Comparison of ENCODE assay signal across 9 mouse cellular contexts in genomic region chr2:75469958-75470687, GRCm38 (mm10).
DNase-seq lines count a peak whose midpoint lies in the region; ATAC-seq and TF ChIP-seq lines count a peak whose summit lies in the region.
"Had no signal": no experiment of that assay in that cellular context is flagged by ENCODE, and none has a peak within 500 bp of the region (broad histone marks: within the 10 kb centered on the region; RNA-seq: fewer than 3 reads in every experiment).

No protein-coding gene starts in this region.

- H3K9me3 ChIP-seq in stomach, embryonic 16.5 days (replicated peaks; ENCODE audit: control insufficient read depth, low read length): no peaks in the 10 kb centered on the region
- H3K9me3 ChIP-seq in stomach, postnatal 0 days (ENCODE audit: control insufficient read depth, low read length): no peaks in the 10 kb centered on the region
- no peaks in the 10 kb centered on the region for H3K9me3 ChIP-seq in hindbrain, embryonic 13.5 days
- no peaks in the 10 kb centered on the region for H3K9me3 ChIP-seq in megakaryocyte, embryonic 14.5 days
- H3K9me3 ChIP-seq: limb, embryonic 15.5 days had no signal

- no peak overlapping the region; the same call in 1 of the 2 replicates for H3K27ac ChIP-seq in stomach, embryonic 16.5 days (ENCODE audit: low read length)
- no peak overlapping the region for H3K27ac ChIP-seq in stomach, postnatal 0 days (replicated peaks)
- H3K27ac ChIP-seq in hindbrain, embryonic 13.5 days: peak overlapping the region; percentile 88
- H3K27ac ChIP-seq: limb, embryonic 15.5 days had no signal

- 43% methylated on average over 15 of the region's 15 CpGs for WGBS in stomach, embryonic 16.5 days
- 49% methylated on average over 15 of the region's 15 CpGs for WGBS in stomach, postnatal 0 days
- WGBS in hindbrain, embryonic 13.5 days: 17% methylated on average over 15 of the region's 15 CpGs

- no peak for DNase-seq in stomach, postnatal 0 days (ENCODE audit: low spot score)
- DNase-seq in frontal cortex, postnatal 14 days (ENCODE audit: low spot score in 2 of 2): peak; percentile 8 to 9
- peak; percentile 24 to 40 for DNase-seq in layer of hippocampus, postnatal 36 days
- peak; percentile 30 for DNase-seq in skeletal muscle tissue, adult 2 months (ENCODE audit: low read depth, low spot score)
- no peak for DNase-seq in ovary, postnatal 10 days (ENCODE audit: low spot score)

- H3K4me2 ChIP-seq in stomach, embryonic 16.5 days (ENCODE audit: low read depth, low read length): peak overlapping the region; percentile 29; the same call in 1 of the 2 replicates
- no peak overlapping the region for H3K4me2 ChIP-seq in stomach, postnatal 0 days (replicated peaks; ENCODE audit: low read depth)
- H3K4me2 ChIP-seq in hindbrain, embryonic 13.5 days: peak overlapping the region; percentile 26
- H3K4me2 ChIP-seq: limb, embryonic 15.5 days had no signal

- H3K4me1 ChIP-seq in stomach, embryonic 16.5 days (ENCODE audit: control insufficient read depth, insufficient read depth, low read length): 0 out of 2 replicates have a peak, but pooled peaks cover 5% of the 10 kb centered on the region
- H3K4me1 ChIP-seq in stomach, postnatal 0 days (replicated peaks; ENCODE audit: control insufficient read depth, insufficient read depth): no peaks in the 10 kb centered on the region
- H3K4me1 ChIP-seq in hindbrain, embryonic 13.5 days (replicated peaks): peaks cover 10% of the 10 kb centered on the region
- peaks cover 7% of the 10 kb centered on the region for H3K4me1 ChIP-seq in megakaryocyte, embryonic 14.5 days

- H3K4me3 ChIP-seq in stomach, embryonic 16.5 days (replicated peaks; ENCODE audit: low read length): no peak overlapping the region
- H3K4me3 ChIP-seq in stomach, postnatal 0 days (ENCODE audit: low read depth, low read length): no peak overlapping the region
- no peak overlapping the region for H3K4me3 ChIP-seq in hindbrain, embryonic 13.5 days
- peak overlapping the region; percentile 62 for H3K4me3 ChIP-seq in megakaryocyte, embryonic 14.5 days (replicated peaks)
- H3K4me3 ChIP-seq: limb, embryonic 15.5 days had no signal

- H3K9ac ChIP-seq in stomach, embryonic 16.5 days (ENCODE audit: low read length): 0 out of 2 replicates have a peak overlapping the region, but pooled peaks have one; percentile 31
- no peak overlapping the region for H3K9ac ChIP-seq in stomach, postnatal 0 days (ENCODE audit: low read length)
- H3K9ac ChIP-seq in hindbrain, embryonic 13.5 days: peak overlapping the region; percentile 26
- H3K9ac ChIP-seq: limb, embryonic 15.5 days had no signal

- peak; percentile 50; the same call in 1 of the 2 replicates for ATAC-seq in stomach, embryonic 16.5 days (ENCODE audit: insufficient read depth, low FRiP score)
- no peak for ATAC-seq in stomach, postnatal 0 days (ENCODE audit: low FRiP score, low TSS enrichment)
- ATAC-seq in hindbrain, embryonic 13.5 days (ENCODE audit: low FRiP score): peak; percentile 93

- H3K36me3 ChIP-seq in stomach, embryonic 16.5 days (ENCODE audit: control insufficient read depth, insufficient read depth, low read length): no peaks in the 10 kb centered on the region
- H3K36me3 ChIP-seq in stomach, postnatal 0 days (ENCODE audit: control insufficient read depth, insufficient read depth, low read length): no peaks in the 10 kb centered on the region
- H3K36me3 ChIP-seq in hindbrain, embryonic 13.5 days: no peaks in the 10 kb centered on the region
- H3K36me3 ChIP-seq in megakaryocyte, embryonic 14.5 days (replicated peaks; ENCODE audit: low read length): no peaks in the 10 kb centered on the region
- H3K36me3 ChIP-seq: limb, embryonic 15.5 days had no signal

- no peaks in the 10 kb centered on the region for H3K27me3 ChIP-seq in stomach, embryonic 16.5 days (ENCODE audit: control insufficient read depth, insufficient read depth, low read length)
- H3K27me3 ChIP-seq in stomach, postnatal 0 days (ENCODE audit: control insufficient read depth, insufficient read depth, low read length): no peaks in the 10 kb centered on the region
- no peaks in the 10 kb centered on the region for H3K27me3 ChIP-seq in hindbrain, embryonic 13.5 days
- H3K27me3 ChIP-seq in megakaryocyte, embryonic 14.5 days (replicated peaks): peaks cover 12% of the 10 kb centered on the region
- H3K27me3 ChIP-seq: limb, embryonic 15.5 days had no signal

- no peak for TF ChIP-seq CTCF in stomach, postnatal 0 days (IDR thresholded peaks at IDR 0.05; ENCODE audit: low read depth)

- no peak for TF ChIP-seq EP300 in stomach, postnatal 0 days (optimal IDR thresholded peaks at IDR 0.05)

Comparison
In these comparisons a context has a peak if more than half of its experiments do, and no peak if none do; other contexts are left out.
1. DNase-seq: peak in frontal cortex, postnatal 14 days (2 of 2), layer of hippocampus, postnatal 36 days (2 of 2) and skeletal muscle tissue, adult 2 months (single experiment); none in stomach, postnatal 0 days (single experiment) and ovary, postnatal 10 days (single experiment).